Mouse (Mus musculus) olfactory bulb, adult 2 months (tissue): ENCODE data around the gene Map3k12.

Experiments
- CTCF ChIP-seq: fragments of 200-500 bp; IDR thresholded peaks from 2 replicates; pipeline ENCODE4 v1.5.1; 2012; ENCODE audit warnings: low read depth, mild to moderate bottlenecking, low read length, moderate library complexity; ENCODE audit not compliant: insufficient read depth
- POLR2A ChIP-seq: fragments of 200-500 bp; IDR thresholded peaks from 2 replicates; pipeline ENCODE4 v1.6.1; 2012; ENCODE audit warnings: mild to moderate bottlenecking, low read depth, low read length, moderate library complexity; ENCODE audit not compliant: insufficient read depth

- TF ChIP-seq POLR2A, result no peak
- TF ChIP-seq CTCF, result no peak
Observed at GRCm38 (mm10) chr15:102501084-102501814, 15.6 kb downstream of the Map3k12 start.
